Mouse (Mus musculus) yolk sac, embryonic 10.5 days (tissue): ENCODE measurements around the gene Dennd1a.

Experiments used
- DNase-seq: peaks from one replicate; pipeline ENCODE4 v3.0.0-alpha.2; 2017; ENCODE audit warnings: low spot score

Dennd1a gene

DNA sequence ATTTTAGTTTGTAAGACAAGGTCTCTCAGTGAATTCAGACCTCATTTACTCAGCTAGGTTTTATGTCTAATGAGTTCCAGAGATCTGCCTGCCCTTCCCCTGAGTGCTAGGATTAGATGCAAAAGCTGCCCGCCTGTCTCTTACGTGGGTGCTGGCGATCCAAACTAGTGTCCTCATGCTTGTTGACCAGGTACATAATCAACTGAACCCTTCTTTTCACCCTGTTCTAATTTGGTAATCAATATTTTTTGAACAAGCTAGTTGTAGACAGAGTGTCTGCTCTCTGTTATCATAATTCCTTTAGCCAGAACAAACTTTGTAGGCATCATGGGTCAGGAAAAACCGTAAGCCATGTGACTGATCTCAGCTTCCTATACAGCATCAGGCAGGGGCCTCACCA lies 241.9 kb downstream of the Dennd1a start:
- no peak for DNase-seq

DNA sequence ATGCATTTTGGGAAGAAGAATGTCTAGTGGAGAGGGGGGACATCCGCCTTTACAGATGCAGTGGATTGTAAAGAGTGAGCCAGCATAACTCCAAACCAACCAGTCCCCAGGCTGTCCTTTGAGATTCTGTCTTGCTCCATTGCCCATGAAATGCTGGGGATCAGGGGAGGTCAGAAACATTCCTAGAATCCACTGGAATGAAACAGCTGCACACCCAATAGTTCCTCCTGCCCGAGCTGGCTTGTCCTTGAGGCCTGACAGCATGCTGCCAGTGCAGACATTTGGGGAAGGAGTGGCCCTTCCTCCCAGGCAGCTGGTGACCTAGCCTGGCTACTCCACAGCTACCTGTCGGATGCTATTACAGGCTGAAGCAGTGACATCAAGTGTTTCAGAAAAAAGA lies 246.3 kb downstream of the Dennd1a start:
- no peak for DNase-seq

DNA sequence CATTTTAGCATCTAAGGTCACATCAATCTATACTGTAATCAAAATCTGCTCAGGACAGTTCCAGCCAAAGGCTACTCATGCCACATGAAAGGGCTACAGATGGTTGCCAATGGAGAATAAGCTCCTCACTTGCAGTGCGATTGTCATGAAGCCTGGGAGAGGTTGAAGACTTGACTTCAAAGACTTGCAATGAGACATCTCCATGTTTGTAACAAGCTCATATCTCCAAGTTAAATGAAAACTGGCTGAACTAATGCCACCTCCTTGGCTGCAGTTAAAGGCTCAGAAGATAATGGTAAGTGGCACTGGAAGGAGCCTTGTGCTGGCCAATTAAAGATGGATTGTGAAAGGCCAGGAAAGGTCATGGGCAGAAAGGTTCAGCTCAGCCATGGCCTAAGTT lies 247.6 kb downstream of the Dennd1a start:
- DNase-seq = no peak

DNA sequence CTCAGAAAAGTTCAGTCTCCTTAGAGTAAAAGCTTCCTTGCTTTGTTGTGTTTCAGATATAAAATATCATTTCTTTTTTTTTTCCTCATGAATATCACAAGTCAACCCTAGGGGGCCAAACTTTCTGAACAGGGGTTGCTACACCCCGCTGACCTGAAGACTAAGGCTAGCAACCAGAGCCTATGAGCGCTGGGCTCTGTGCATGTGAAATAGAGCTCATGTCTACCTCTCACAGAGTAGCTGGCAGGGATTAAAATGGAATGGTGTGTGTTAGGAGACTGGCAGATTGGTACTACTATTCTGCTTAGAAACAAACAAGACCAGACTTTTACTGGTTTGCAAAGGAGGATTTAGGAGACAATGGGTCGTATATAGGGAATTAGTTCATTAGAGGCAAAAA lies 258.9 kb downstream of the Dennd1a start:
- DNase-seq = no peak

DNA sequence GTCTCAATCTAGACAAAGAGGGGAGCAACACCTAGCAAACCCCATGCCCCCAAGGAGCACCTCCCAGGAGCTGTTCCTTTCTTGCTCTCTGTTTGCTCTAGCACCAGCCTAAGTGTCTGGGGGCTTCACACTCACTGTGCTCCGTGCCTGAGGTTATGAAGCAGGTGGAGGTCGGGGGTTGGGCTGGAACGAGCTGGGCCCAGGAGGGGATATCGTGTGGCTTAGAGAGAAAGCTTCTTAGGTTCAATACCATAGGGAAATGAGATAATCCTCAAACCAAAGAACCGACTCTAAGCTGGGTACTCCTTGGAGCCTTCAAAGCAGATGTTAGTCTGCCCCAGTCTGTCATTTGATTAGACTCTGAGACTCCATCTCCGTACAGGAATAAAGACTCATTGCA lies 261.6 kb downstream of the Dennd1a start:
- no peak for DNase-seq

DNA sequence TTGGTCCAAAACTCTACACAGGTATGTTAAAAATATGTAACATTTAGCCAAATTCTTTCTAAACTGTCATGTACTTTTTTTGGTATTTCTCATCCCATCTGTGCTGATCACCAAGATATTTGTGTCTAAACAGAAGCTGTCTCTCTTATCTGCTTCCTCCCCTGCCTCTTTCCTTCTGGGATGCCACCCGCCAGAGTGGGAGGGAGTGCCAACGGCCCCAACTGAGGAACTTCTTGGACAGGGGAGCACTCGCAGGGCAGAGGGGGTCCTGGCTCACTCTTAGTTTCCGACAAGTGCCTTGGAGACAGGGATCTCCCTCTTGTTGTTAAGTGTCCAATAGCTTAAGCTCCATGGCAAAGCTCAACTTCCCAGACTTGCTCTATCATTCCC lies 263.5 kb downstream of the Dennd1a start:
- no peak for DNase-seq

DNA sequence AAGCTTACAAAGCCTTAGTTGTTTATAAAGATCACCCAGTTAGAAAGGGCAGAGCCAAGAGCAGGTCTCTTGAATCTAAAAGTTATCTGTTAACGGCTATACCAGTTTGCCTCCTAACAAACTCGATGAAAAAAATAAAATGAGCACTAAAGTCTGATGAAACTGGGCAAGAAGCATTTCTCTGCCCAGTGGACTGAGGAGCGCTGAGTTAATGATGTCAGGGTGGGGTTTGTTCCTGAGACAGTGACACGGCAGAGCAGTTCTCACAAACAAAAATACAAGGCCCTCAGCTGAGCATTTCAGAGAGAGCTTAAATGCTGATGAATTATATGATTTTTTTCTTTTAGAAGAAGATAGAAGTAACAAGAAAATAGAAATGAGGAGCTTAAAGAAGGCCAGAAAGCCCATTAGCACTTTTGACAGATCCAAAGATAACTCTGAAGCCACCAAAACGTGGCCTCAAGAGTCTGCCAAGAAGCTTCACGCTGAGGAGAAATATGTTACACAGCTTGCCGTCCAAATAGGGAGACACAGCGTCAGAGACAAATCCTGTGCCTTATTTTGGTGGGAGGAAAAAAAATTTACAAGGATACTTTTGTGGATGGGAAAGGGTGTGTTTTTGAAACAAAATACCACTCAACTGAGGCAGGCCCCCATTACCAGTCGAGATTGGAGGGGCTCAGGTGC lies 264.0 kb downstream of the Dennd1a start:
- DNase-seq = no peak

DNA sequence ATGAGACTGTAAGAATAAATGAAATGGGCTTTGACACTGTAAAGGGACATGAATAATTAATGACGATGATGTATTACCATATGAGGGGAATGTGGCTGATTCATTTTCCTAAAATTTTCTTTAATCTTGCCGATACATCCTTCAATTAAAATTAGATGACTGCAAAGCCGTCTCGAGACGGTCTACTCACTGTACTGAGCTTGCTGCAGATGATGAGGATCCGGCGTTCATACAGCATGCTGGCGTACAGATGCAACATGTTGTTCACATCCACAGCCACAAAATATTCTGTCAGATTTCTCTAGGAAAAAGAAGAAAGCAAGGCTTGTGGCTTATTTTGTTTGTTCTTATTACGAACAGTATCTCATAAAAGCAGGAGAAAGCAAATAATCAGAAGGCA lies 266.0 kb downstream of the Dennd1a start:
- no peak for DNase-seq

DNA sequence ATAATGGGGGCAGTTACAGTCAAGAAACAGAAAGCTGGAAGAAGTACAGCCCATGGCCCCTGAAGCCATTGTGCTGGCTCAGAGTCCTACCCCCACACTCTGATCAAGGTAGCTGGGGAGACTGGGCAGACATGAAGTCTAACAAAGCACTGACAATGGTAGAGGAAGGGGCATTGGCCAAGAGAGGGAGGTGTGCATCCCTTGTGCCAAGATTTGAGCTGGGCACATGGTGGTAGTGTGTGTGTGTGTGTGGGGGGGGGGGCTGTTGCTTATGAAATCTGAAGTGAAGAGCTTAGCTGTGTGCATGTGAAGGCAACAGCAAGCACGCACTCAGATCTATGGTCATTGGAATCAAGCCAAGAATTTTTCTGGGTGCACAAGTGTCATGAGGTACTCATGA lies 272.5 kb downstream of the Dennd1a start:
- DNase-seq = no peak

DNA sequence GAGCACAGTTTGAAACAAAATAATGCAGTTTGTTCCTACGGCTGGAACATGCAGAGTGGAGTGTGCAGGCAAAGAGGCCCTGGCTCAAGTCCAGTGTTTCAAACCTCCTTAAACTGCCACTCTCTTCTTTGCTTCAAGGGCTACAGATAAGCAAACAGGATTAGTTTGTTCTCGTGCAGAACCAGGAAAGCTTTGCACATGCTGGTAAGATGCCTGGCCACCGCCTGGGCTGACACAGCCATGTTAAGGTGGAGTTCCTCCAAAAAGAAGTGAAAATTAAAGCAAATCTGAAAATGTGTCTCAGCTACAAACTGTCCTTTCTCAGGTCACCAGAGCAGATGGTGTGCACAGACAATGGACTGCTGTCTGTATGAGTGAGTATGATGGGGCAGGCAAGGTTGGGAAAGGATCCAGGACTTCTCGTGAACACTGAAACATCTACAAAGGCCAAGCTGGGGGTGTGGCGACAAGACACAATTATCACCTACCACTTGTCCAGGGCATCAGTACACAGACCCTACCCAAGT lies 273.3 kb downstream of the Dennd1a start:
- no peak for DNase-seq

DNA sequence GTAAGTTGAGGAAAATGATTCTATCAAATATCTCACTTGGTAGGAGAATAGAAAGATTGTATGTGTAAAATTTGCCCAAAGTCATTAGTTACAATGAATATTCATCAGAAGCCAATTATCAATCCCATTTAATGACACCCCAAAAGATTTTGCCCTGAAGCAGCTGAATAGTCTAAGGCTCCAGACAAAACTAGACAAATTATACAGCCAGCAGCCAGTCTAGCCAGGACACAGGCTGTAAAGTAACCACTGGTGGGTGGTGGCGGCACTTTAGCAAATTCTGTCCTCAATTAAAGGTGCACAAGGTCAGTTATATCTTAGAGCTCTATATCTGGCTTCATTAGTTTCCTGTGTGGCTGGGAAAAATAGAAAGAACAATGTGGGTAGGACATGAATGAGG lies 280.0 kb downstream of the Dennd1a start:
- DNase-seq = no peak

DNA sequence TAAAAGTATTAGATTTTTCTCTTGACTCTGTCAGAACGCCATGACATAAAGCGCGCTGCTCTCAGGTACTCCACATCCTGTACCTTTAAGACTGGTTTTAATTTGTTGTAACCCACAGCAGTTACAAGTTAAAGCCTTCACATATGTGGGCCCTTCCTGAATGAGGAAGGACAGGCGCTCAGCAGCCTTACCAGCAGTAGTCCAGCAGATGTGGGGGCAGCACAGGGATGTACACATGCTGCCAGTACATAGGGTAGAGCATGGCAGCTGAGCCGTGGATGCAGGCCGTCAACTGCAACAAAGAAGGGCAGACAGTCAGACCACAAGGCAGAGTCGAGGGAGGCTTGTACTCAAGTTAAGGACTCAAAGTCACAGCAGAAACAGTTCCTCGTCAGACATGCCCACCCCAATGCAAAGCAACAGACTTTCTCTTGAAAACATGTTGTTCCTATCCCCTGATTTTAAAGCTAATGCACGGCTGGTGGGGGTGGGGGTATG lies 284.0 kb downstream of the Dennd1a start:
- no peak for DNase-seq

DNA sequence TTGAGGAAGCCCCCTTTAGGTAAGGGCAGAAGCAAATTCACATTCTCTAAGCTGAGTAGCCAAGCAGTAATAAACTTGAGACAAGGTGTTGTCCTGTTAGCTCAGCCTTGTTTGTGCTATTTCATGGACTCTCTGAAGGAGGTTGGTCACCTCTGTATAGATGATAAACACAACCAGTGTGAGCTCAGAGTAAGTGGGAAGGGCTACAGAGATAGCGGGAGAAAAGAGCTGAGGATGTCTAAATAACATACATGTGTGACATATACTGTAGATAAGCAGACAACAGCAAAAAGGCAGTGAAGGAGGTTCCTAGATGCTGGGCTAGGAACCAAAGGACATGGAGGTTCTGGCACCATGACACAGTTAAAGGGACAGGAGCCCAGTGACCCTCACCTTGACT lies 286.2 kb downstream of the Dennd1a start:
- no peak for DNase-seq

DNA sequence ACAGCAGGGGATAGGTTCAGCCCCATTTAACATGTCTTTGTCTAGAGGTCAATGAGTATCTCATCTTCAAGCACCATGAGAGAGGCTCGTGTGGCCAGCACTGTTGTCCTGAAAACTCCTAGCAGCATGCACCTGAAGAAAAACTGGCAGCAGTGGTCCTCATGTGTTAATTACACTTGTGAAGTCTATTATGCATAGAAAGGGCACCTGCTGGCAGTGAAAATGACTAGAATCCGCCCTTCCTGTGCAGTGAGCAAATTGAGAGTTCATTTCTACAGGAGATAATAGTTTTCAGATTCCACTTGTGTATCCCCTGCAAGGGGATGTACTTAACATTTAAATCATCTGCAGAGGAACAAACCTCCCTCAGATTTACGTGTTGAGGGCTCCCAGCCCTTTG lies 289.2 kb downstream of the Dennd1a start:
- no peak for DNase-seq

DNA sequence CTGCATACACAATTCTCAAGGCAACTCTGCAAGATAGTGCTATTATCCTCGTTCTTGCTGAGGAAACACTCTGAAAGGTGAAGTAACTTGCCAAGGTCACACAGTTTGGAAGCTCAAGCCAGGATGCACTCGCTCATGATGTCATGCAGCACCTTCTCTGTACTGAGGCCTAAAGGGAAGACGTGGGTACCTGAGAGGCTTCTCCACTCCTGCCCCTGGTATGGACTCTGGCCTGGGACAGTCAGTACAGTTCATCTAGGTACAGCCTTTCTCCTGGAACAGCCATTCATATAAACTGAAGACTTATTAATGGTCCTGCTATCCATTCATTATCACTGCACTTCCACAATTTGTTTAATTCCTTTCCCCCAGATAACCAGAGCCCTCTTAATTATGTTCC lies 298.1 kb downstream of the Dennd1a start:
- DNase-seq = no peak

DNA sequence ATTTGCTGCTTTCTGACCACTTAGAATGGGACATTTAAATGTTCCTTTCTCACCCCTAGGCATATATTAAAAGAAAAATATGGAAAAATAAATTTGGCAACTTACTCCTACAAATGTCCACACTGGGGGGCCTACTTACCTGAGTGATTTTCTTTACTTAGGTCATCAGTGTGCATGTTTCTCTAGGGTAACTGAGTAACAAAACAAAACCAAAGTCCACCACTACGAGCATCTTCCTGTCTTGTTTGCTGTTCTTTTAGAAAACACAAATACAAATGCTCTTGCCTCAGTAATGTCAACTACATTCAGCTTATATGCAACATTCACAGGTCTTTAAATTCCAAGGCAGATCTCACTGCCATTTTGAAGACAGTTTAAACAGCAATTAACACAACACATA lies 298.9 kb downstream of the Dennd1a start:
- DNase-seq = no peak

DNA sequence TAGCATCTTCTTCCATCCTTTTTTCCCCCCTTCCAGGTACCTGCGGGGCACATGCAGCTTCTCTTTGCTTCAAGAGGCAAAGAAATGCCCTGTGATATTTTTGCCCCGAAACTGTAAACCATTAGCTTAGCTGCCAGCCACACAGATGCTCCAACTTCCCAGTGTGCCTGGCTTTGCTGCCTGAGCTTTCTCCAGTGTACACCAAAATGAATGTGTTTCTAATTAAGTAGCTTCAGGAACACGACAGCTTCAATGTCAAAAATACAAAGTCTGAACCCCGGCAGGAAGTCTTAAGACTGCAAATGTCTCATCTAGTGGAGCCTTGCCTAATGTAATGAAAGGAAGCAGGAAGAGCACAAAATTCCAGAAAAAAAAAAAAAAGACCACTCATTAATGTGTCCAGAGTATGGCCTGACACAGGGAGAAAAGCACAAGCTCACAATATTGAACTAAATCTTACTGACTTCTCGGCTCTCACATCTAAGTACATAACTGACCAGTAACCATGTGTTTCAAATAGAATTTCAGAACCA lies 301.4 kb downstream of the Dennd1a start:
- DNase-seq = no peak

DNA sequence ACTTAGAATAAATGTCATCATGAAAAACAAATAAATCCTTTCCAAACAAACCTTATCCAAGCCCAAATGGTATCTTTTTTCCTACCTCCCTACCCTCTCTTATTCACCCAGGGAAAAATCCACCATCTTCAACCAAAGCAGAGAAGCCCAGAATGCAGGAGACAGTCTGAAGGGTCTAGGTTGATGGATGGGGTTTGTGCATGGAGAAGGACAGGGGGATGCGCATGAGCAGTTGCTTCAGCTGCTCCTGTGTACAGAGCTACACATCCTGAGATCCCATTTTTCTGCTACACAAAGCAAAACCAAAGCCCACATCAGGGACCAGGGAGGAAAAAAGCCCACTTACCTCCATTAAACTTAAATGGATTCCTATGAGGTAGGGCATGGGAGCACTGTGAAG lies 304.5 kb downstream of the Dennd1a start:
- DNase-seq = no peak

DNA sequence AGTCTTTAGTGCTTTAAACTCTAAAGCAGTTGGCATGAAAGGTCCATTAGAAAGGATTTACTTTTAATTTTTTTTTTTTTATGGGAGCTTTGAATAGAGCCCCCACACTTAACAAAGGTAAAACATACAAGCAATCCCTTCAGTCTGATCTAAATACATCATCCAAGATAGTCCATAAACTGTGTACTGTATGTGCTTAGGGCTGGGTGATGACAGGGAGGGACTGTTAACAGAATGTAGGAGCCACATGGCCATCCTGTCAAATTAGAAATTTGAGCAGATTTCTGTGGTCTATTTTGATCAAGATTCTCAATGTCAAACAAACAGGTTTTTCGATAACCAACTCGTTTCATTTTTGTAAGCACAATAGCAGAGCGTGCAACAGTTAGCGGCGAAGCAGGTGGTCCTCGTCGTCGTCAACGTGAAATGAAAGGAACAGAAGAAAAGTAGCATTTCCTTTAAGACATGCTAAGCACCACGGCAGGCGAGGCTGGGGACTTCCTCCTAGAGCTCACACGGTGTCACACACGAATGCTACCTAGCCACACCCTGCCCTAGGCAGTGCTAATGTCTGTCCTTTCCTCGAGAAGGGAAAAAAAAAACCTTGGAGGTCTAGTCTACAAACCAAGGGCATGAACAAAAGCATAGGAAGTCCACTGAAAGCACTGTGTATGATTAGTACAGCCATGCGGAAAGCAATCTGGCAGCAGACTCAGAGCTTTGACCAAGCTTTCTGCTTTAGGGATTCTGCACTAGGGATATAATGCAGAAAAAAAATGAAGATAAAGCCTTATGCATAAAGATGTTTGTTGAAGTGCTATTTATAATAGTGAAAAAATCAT lies 305.4 kb downstream of the Dennd1a start:
- no peak for DNase-seq

DNA sequence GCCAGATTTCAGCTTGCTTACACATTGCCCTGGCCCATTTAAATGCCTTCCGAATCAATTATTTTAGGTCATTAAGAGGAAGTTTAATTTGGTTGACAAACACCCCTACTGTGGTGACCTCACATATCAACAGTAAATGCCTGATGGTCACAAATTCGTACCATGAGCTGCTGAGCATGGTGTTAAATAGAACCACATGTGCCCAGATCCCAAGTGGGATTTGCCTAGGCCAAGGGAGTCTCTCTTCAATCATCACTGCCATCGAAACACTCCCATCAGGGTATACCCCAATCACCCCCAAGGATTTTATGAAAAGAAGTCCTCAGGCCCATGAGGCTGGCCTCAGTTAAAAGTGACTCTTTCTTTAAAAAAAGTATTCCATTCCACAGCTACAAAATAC lies 313.0 kb downstream of the Dennd1a start:
- no peak for DNase-seq

DNA sequence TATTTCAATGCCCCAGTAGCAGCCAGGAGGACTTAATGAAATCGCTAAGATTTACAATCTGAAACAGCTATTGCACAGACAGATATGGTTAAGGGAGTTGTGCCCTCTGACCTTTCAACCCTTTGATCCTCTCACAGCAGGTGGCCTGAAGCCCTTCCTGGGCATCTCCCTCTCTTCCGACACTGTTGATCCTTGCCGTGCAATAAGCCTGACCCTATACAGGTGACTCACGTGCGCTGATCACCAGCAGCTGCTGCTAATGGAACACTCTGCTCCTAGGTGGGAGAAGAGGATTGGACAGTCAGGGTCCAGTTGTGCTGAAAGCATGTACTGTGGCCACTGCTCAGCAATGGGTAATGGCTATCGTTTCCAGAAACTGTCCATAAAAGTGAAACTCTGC lies 314.6 kb downstream of the Dennd1a start:
- peak; percentile 43 for DNase-seq

DNA sequence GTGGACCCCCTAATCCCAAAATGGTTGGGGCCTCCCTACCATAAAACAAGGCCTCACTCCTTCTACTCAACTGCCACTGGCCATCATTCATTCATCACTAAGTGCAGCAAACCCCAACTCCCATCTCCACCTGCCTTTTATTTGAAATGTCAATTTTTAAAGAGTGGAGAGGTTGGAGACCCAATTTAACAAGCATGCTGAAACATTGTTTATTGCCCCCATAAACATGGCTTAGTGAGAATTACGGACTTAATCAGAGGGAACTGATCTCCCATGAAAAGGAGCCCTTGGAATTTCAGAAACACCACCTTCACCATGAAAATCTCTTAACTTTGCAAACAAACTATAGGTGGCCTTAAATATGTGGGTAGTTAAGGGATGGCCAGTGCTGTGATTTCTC lies 315.5 kb downstream of the Dennd1a start:
- DNase-seq = no peak
